Mouse (Mus musculus) brain, embryonic 14.5 days (tissue): ENCODE data around the gene Col6a2. TPM values are rescaled to one million over a fixed set of nuclear protein-coding genes. Genes with fewer than 3 reads are reported as not detected.
A peak's percentile ranks its signal among the peaks of the same experiment; 100 is the strongest.

ENCODE experiments used
- DNase-seq: peaks from one replicate; pipeline ENCODE4 v3.0.0-alpha.2; 2011; ENCODE audit warnings: low read depth
- CTCF ChIP-seq: fragments of 200-500 bp; IDR thresholded peaks from 2 replicates; pipeline ENCODE4 v1.5.1; 2012; ENCODE audit warnings: inconsistent platforms, mild to moderate bottlenecking, moderate library complexity, borderline replicate concordance; ENCODE audit not compliant: insufficient read depth, insufficient read length; ENCODE audit errors: extremely low read depth
- POLR2A ChIP-seq: fragments of 200-500 bp; IDR thresholded peaks from 2 replicates; pipeline ENCODE4 v1.6.1; 2012; ENCODE audit warnings: mild to moderate bottlenecking, inconsistent platforms, borderline replicate concordance; ENCODE audit not compliant: poor library complexity, insufficient read depth, insufficient read length, severe bottlenecking; ENCODE audit errors: extremely low read depth
- polyA plus RNA-seq: library from polyadenylated mRNA; depleted of rRNA; stranded (reverse); fragments of >200 nt; gene quantifications from 2 replicates; pipeline ENCODE4 v1.2.3, GENCODE M21; 2012; rRNA removed

Gene Col6a2
- polyA plus RNA-seq, 1 experiment = 49.8 TPM

GRCm38 (mm10) chr10:76575374-76575773 is 48.1 kb downstream of the Col6a2 start, which contains the start of gene Ftcd:
Gene Ftcd (plus strand): TSS chr10:76575648.
- DNase-seq = no peak
- TF ChIP-seq POLR2A = no peak
- TF ChIP-seq CTCF = no peak

GRCm38 (mm10) chr10:76572151-76572550 is 51.3 kb downstream of the Col6a2 start:
- DNase-seq = peak; percentile 25
- TF ChIP-seq CTCF (no peak), POLR2A (no peak)

- DNase-seq = no peak
- TF ChIP-seq POLR2A = no peak
- TF ChIP-seq CTCF = no peak
Observed at GRCm38 (mm10) chr10:76571070-76571469, 52.4 kb downstream of the Col6a2 start.

- no peak for DNase-seq
- TF ChIP-seq CTCF (no peak), POLR2A (no peak)
Observed at GRCm38 (mm10) chr10:76569996-76570685, 53.3 kb downstream of the Col6a2 start.

- TF ChIP-seq CTCF = no peak
- TF ChIP-seq POLR2A = no peak
- DNase-seq = no peak
Observed at GRCm38 (mm10) chr10:76561972-76562371, 61.5 kb downstream of the Col6a2 start, which contains the start of gene Spatc1l. Gene Spatc1l (plus strand): TSS chr10:76562272.

- no peak for TF ChIP-seq CTCF
- TF ChIP-seq POLR2A = no peak
- no peak for DNase-seq
Observed at GRCm38 (mm10) chr10:76554061-76554460, 69.4 kb downstream of the Col6a2 start.

GRCm38 (mm10) chr10:76551556-76551955 is 71.9 kb downstream of the Col6a2 start:
- no peak for TF ChIP-seq CTCF
- TF ChIP-seq POLR2A = no peak
- DNase-seq = peak; percentile 2

GRCm38 (mm10) chr10:76550458-76550857 is 73.0 kb downstream of the Col6a2 start:
- DNase-seq = peak; percentile 11
- TF ChIP-seq POLR2A (no peak), CTCF (peak; percentile 43; the same call in 1 of the 2 replicates)

- DNase-seq = no peak
- no peak for TF ChIP-seq POLR2A
- TF ChIP-seq CTCF = no peak
Observed at GRCm38 (mm10) chr10:76548218-76548617, 75.2 kb downstream of the Col6a2 start.

GRCm38 (mm10) chr10:76546566-76546965 is 76.9 kb downstream of the Col6a2 start:
- TF ChIP-seq CTCF = no peak
- no peak for TF ChIP-seq POLR2A
- DNase-seq = no peak

Other genes with a start within 250 kb of the Col6a2 start
- gene AC141477.1, start 183.2 kb downstream of the Col6a2 start, polyA plus RNA-seq = not detected in 2 replicates
- gene Pcnt, start 180.8 kb downstream of the Col6a2 start, polyA plus RNA-seq = 20.7 and 30.5 TPM in 2 replicates
- not detected in 2 replicates for gene 2610028H24Rik, start 174.5 kb downstream of the Col6a2 start, polyA plus RNA-seq
- gene Mcm3ap, start 154.7 kb downstream of the Col6a2 start, polyA plus RNA-seq = 59.7 and 61.8 TPM in 2 replicates
- gene Ybey, start 154.5 kb downstream of the Col6a2 start, polyA plus RNA-seq = 3.7 and 4.3 TPM in 2 replicates
- 51.4 and 57.8 TPM in 2 replicates for gene Lss, start 92.0 kb downstream of the Col6a2 start, polyA plus RNA-seq
- 0.36 and 0.39 TPM in 2 replicates for gene Spatc1l, start 61.4 kb downstream of the Col6a2 start, polyA plus RNA-seq
- gene Ftcd, start 48.0 kb downstream of the Col6a2 start, polyA plus RNA-seq = 0.03 and 0.04 TPM in 2 replicates
- 30.4 and 47.4 TPM in 2 replicates for gene Col6a1, start 102.5 kb upstream of the Col6a2 start, polyA plus RNA-seq